Mouse (Mus musculus): Measurements from ENCODE around the gene Snrpg. TPM values are rescaled to one million over a fixed set of nuclear protein-coding genes. Genes with fewer than 3 reads are reported as not detected.

Snrpg gene
- 413 TPM for polyA plus RNA-seq (2017; shearing (Covaris generic))

DNA sequence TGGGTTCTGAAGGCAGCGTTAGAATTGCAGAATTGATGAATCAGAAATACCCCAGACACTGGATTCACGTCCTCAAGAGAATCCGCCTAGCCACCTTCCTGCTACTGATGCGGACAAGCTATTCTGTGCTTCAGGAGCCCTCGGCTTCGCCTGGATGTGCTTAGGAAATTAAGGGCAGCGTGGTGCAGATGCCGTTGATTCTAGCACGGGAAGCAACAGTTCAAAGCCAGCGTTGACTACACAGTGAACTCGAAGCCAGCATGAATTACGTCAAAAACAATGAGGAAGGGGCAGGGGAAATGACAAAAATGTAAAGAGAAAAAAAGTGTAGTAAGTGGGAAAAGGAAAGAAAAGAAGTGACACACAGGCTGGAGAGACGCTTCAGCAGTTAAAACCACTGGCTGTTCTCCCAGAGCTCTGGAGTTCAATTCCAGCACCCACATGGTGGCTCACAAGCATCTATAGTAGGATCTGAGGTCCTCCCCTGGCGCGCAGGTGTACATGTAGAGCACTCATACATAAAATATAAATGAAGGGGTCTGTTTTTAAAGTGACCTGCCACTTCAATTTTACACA, at the start of gene Snrpg:
Gene Snrpg, plus strand, starts transcription at position 541 of the 576 bp plus-strand sequence.

DNA sequence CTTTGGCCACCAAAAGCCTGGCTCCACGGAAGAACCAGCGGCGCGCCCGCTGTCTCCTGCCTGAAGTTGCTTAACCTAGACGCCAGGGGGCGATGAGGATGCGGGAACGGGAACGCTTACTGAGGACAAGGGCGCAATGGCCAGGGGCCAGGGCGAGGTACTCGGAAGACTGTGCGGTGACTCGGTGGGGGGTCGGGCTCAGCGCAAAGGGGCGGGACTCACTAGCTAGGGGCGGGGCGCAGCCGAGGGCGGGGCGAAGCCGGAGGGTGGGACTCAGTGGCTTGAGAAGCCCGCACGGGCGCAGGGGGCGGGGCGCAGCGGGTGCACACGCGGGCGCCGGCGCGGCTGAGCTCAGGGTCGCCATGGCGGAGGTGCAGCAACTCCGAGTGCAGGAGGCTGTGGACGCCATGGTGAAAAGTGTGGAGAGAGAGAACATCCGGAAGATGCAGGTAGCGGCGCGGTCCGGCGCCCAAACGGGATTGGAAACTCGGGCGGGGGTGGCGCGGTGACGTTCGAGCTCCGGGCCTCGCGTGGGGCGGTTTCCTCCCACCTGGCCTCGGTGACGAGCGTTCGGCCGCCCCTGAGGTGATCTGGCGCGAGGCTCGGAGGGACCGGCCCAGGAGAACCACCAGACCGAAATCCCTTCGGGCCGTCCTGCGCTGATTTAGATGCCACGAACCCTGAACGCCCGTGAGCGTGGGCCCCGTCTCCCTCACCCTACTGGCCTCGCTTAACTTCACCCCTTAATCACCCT, 5.6 kb upstream of the Snrpg start, which contains the start of gene Fam136a:
Gene Fam136a, plus strand, starts transcription at position 276 of the 754 bp plus-strand sequence.

DNA sequence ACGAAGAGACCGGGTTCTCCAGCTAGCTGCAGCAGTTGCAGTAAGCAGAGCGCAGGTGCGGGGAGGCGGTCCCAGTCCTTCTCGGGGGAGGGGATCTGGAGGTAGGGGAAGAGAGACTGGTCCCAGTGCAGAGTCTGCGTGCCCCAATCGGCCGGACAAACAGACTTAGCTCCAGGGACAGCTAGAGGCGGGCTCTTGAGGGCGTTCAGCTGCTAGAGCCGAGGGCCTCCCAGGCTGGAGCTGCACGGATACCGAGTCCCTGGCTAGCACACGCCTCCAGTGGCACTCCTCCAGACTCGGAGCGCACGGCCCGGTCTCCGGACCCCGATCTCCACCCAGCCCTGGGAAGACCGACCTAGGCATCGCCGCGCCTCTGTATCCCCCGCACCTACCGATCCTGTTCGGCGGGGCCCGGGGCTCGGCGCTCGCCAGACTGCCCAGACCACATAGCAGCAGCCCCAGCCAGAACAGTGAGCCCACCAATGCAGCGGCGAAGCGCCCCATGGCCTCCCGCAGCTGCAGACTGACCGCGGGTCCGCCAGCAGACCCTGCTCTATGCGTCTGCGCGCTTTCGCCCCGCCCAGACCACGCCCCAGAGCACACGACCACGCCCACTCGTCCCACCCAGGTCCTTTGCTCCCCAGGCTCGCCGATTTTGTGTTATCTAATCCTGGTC, 25.6 kb downstream of the Snrpg start, which contains the start of gene Pcyox1:
Gene Pcyox1, minus strand, starts transcription at position 574 of the 676 bp plus-strand sequence.

DNA sequence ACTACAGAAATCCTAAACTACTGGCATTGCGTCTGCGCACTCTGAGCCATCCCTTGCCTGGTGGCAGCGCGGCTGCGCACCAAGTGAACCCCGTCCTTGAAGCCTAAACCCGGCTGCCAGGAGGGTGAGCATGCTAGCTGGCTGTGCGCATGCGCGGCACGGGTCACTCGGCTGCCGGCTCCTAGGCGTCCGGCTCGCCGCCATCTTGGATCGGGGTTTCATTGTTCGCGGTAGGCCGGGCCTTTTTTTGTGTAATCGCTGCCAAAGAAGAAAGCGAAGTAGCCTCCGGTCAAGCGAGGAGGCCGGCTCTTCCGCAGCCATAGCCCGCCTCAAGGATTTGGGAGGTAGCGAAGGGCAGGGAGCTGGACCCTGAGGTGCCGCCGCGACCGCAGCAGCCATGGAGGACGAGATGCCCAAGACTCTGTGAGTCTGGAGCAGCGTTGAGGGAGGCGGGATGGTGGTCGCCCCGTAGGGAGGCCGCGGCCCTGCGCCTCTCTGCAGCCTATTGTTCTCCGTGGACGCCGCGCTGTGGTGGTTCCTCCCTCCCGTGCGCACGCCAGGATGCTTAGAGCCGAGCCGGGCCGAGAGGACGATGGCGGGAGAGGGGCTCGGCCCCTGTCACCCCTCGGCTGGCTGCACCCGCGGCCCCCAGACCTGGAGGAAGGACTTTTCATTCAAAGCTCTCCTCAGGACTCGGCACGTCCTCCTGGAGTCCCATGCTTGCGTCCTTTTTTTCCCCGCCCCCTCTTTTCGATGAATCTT, 33.2 kb downstream of the Snrpg start, which contains the start of gene Tia1:
Gene Tia1, plus strand, starts transcription at position 120 of the 762 bp plus-strand sequence.

DNA sequence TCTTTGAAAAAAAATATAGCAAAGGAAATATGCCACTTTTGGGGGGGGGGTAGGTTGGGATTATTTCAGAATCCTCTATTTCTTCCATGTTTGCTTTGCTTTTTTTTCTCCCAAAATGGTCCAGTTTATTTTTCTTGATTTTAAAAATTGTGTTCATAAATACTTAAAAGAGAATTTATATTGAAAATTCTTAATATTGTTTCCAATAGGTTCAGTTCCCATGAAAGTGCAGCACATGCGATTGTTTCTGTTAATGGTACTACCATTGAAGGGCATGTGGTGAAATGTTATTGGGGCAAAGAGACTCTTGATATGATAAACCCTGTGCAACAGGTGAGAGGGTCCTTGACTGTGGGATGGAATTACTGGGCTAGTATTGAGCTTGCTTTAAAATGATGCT, 55.3 kb downstream of the Snrpg start, which contains the start of gene Gm44790:
Gene Gm44790, plus strand, starts transcription at position 301 of the 400 bp plus-strand sequence.

Other genes with a start within 250 kb of the Snrpg start
- not detected for gene Tgfa, start 176.1 kb upstream of the Snrpg start, polyA plus RNA-seq (2017; shearing (Covaris generic))
- 29.7 TPM for gene Fam136a, start 5.7 kb upstream of the Snrpg start, polyA plus RNA-seq (2017; shearing (Covaris generic))
- gene Pcyox1, start 25.9 kb downstream of the Snrpg start, polyA plus RNA-seq (2017; shearing (Covaris generic)) = 4.3 TPM
- gene Tia1, start 32.9 kb downstream of the Snrpg start, polyA plus RNA-seq (2017; shearing (Covaris generic)) = 75.7 TPM
- gene Gm44790, start 55.4 kb downstream of the Snrpg start, polyA plus RNA-seq (2017; shearing (Covaris generic)) = not detected
- gene C87436, start 67.1 kb downstream of the Snrpg start, polyA plus RNA-seq (2017; shearing (Covaris generic)) = 42.4 TPM
- gene Pcbp1, start 155.0 kb downstream of the Snrpg start, polyA plus RNA-seq (2017; shearing (Covaris generic)) = 299 TPM

Measured in effector memory CD4-positive, alpha-beta T cell, adult 5 months (primary cell).